Mouse (Mus musculus) embryo, embryonic 9.5 days (tissue): Measurements from ENCODE around the gene Abhd10.

Experiments
- DNase-seq: peaks from one replicate; pipeline ENCODE4 v3.0.0-alpha.2; 2017; ENCODE audit errors: extremely low spot score

Gene Abhd10

DNA sequence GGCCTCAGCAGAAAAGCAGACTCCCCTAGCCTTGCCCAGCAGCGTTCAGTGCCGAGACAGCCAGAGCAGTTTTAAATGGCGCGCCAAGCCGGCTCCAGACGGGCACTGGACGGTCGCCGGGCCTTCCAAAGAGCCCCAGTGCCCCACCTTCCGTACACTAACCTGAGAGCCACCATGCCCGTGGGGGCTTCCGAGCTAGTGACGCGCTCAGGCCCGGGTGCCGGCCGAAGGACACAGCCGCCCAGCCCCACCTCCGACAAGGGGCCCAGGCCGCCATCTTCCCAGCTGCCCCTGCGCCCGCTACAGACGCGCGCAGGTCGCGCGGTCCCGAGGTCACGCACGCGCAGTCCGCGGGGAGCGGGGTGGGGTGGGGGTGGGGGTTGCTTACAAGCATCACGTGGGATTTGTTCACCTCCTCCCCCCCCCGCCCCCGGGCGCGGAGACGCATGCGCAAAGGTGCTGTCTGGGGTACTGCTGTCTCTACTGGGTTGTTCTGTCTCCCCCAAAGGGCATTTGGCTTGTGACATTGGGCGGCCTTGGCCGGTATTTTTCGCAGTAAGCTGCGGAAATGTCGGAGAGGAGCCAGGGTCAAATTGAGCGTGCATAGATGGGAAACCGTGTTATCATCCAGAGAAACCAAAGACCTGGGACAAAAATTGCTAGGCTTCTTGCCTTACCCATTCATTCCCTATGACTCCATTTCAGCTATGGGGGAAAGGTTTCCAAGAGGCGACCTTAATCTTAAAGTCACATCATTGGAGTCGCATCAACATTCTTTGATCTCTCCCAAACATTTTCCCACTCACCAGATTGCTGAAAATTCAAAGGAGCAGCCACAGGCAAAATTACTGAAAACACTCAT lies at the start of gene Abhd10:
Gene Abhd10, minus strand, starts transcription at position 341 of the 862 bp plus-strand sequence.
- DNase-seq = peak; percentile 99

DNA sequence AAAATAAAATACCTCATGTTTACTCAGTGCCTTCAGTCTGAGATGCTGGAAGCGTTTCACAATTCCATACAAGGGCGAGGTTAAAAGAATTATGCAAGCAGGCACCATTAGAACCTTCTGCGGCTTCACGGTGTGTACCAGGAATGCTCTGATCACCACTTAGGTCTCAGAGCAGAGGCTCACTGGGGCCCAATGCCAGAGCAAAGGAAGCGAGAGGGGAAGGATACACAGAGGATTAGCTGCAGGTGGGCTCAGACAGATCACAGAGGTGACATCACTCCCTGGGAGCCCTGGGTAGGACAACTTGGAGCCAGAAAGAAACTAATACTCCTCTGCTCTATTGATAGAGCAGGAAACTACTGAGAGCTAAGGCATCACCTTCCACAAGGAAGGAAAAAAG lies 48.5 kb upstream of the Abhd10 start:
- no peak for DNase-seq

DNA sequence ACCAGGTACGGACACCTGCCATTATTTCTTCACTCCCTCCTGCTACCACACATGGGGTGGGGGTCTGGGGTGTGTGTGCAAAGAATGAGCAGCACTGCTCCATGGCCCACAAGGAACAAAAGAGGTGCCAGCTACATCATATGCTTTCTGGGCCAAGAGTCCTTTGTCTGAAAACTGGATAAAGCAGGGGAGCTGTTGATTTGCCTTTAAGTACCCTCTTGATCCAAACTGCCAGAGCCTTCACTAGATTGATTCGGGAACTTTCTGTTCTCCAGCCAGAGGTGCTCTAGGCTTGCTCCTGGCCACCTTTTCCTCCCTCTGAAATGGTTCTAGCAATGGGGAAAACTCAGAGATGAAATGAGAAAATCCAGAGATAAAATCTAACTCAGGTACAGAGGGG lies 46.6 kb upstream of the Abhd10 start:
- no peak for DNase-seq

DNA sequence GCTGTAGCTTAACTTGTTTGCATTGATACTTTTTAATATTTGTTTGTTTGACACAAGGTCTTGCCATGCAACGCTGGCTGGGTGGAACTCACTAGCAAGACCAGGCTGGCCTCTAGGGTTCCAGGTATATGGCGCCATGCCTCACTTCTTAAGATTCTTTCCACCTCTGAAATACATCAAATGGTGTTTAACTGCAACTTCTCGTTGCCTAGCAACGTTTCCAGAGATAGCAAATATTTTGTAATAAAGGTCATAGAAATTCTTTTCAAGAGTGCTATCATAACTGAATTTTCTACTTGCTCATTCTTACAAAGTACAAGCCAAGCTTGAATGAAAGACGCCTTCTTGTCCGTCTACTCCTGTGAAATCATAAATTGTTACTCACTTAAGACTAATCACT lies 44.9 kb upstream of the Abhd10 start:
- DNase-seq = no peak

DNA sequence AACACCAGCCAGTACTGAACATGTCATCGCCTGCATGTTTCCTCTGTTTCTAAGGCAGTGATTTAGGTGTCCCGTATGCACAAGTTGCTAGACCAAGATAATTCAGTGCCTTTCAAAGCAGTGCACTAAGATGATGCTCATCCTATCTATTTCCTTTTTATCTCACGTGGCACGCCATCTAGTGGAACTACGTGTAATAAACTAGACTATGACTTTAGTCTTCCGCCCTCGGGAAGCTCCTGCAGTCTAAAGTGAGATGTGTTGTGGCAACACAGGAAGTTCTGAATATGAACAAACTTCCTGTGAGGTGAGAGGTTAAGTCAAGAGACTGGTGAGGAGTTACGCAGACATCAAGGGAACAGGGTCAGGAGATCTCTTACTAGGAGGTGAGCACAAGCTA lies 43.9 kb upstream of the Abhd10 start:
- DNase-seq = no peak

DNA sequence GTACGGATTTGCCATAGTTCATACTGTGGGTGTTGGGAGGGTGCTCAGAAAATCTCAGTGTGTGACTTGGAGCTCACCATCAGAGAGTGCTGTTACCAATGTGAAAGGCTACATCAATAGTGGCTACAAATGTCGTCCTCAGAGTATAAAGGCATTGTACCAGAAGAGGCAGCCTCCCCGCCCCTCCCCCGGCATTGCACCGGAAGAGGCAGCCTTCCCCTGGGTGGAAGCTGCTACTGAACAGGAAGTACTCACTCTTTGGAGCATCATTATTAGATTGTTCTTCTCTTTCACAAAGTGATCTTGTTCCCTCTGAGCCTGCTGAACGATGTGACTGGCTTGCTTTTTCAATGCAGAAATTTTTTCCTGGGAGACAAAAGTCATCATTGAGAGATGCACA lies 37.2 kb upstream of the Abhd10 start:
- DNase-seq = no peak

DNA sequence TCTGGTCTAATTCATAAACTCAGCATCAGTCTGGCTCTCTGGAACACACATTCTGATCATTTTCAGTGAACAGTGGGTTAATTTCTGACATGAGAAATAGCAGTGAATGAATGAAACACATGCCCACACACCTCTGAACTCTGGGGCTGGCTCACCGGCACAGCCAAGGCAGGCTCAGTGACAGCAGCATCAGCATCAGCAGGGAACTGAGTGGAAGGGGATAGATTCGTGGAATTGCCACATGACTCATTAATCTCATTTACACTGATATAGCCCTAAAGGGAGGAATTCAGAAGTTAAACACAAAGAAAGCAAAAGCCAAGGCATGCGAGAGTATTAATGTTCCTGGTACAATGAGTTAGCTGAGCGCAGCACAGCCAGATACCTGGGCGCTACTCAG lies 32.1 kb upstream of the Abhd10 start:
- DNase-seq = no peak

DNA sequence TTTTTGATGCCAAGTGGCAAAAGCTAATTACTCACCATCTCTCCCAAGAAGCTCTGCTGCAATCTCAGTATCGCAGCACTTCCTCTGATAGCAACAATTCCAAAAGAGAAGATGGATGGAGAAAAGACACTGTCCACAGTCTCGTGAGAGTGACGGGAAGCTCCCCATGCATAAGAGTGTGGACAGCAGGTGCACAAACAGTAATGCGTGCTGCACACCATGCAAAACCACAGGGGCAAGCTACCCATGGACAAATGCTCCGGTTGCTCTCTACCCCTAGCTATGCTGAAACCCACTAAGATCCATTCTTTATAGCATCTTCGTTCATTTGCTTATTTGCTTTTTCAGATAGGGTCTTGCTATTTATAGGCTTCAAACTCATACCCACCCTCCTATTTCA lies 28.2 kb upstream of the Abhd10 start:
- DNase-seq = no peak

DNA sequence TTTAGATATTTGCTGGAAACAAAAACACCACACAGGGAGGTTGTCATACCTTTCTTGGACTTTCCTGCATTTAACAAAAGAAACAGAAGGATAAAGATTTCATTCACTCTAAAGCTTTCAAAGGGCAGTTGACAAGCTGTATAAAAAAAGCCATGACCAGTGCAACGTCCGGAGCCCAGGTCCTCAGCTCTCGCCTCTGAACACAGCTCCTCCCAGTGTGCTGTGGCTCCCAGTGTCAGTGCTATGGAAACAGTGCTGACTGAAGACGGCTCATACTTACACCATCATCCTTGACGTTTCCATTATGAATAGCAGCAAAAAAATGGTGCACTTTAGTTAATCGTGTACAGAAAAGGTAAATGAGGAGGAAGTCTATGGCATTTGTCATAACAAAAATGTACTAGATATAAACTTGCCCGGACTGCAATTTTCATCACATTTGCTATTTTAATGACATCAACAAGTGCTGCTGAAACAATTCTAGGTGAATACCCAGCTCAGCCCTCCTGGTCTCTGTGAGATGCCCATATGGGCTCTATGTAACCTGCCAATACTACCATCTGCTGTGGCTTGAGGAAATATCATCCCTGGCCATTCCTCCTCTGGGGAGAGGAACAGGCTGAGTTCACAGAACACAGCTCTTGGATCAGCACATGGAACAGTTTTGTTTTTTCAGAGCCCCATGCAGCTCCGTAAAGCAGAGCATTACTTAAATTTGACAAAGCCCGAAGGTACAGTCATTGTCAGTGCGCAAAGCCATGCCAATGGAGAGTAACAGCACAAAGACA lies 25.3 kb upstream of the Abhd10 start:
- no peak for DNase-seq

DNA sequence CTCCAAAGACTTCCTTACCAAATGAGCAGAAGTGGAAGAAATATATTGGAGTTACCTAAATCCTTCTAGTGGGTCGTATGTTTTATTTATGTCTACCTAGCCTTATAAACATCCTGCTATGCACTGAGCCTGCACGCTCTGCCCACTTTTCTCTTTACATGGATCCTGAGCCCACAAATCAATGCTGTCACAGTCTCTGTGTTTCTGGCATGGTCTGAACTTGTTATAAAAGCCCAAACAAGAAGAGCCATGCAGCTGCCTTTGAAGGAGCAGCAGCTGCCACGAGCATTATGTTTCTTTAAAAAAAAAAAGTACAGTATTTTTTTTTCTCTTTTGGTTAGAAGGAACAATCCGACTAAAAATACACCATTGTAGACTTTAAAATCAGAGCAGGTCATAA lies 24.7 kb upstream of the Abhd10 start:
- no peak for DNase-seq

DNA sequence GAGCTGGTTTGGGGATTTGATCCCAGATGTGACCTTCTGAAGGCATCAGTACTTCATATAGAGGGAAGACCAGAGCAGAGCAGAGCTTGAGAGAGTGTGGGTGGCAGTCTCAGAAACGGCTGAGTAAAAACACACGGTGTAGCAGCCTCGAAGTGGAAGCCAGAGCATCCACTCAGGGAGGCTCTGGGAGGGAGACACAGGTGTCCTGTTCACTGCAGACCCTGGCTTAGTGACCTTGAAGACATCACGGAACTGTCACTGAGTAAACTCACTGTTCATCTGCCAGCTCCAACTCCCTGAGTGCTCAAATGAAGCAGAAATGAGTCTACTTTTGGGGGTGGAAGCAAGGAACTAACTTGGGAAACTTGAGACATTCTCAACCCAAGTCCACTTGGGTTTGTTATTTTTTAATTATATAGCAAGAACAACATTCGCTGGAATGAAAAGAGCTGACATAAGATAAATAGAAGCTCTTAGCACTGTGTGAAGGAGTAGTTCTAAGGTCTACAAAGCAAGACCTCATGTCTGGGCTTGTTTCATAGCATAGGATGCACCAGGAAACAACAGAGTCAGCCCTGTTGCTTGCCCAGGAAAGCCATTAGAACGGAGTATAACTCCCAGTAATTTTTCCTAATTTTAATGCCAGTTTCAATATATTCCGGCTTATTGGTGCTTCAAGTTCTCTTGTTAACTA lies 23.2 kb upstream of the Abhd10 start:
- DNase-seq = no peak

DNA sequence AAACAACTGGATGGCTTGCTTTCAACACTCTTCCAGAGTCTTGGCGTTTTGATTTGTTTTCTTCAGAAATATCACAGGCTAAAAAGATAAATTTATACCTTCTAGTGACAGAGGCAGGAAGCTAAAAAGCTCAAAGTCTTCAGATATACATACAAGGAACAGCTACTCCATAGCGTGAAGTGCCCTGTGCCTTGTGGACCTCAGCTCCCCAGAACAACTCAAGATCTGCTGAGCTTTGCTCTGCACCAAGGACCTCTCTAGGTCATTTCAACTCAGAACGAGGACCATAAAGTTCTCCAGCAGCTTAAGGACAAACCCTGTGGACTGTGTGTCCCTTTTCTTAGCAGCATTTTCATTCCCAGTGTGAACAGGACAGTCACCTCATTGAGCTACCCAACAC lies 22.3 kb upstream of the Abhd10 start:
- no peak for DNase-seq

DNA sequence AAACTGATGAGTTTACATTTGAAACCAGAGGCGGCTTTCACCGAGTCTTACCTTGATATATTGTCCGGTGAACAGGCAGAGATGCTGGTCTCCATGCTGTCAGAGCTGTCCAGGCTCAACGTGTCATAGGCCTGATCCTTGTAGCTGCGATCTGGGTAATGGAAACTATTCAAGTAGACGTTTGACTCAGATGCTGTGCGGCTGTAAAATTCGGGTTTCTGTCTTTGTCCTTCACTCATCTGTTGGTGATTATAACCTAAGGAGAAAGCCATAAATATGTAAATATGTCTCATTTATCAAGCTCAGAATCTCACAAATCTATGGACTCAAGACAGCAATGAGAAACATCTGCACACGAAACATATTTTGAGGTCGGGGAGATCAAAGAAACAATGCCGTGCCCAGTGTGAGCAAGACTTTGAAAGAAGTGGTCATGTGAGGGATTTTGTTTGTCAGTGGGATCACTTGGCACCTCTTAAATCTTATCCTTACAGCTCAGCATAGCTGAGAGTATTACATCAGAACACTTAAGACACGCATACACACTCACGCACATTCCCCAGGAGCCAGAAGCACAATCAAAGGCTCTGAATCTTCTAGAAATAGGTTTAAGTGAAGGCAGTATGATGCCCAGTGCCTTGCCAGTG lies 20.2 kb upstream of the Abhd10 start:
- DNase-seq = no peak

DNA sequence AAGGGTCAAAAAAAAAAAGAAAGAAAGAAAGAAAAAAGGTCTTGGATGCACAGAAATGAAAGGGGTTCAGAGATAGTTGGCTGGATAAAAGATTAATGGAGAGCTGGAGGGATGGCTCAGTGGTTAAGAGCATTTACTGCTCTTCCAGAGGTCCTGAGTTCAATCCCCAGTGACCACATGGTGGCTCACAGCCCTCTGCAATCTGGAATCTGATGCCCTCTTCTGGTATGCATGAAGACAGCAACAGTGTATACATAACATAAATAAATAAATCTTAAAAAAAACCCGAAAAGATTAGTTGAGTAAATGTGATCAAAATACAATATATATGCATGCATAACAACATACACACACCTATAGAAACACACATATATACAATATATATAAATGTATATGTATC lies 18.7 kb upstream of the Abhd10 start:
- DNase-seq = no peak

DNA sequence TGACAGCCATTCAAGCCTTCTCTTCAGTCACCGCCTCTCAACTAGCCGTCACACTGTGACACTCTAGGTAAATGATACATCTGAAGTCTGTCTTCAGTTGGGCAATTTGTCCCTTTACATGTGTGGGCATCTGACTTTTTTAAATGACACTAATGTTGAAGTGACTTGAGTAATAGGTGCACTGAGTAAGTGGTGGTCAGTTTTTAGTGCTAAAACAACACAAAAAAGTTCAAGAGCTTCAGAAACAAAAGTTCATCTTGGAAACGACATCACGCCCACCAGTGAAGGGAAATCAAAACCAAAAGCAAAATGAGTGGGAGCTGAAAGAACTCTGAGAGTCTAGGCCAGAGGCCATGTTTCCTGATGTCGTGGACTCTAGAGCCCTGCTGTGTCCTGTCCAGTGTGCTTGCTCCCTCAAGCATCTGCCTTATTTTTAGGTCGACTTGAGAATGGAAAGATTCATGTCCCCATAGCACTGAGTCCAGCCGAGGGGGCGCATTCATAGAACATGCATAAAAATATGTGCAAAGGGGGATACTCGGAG lies 16.0 kb upstream of the Abhd10 start:
- no peak for DNase-seq

DNA sequence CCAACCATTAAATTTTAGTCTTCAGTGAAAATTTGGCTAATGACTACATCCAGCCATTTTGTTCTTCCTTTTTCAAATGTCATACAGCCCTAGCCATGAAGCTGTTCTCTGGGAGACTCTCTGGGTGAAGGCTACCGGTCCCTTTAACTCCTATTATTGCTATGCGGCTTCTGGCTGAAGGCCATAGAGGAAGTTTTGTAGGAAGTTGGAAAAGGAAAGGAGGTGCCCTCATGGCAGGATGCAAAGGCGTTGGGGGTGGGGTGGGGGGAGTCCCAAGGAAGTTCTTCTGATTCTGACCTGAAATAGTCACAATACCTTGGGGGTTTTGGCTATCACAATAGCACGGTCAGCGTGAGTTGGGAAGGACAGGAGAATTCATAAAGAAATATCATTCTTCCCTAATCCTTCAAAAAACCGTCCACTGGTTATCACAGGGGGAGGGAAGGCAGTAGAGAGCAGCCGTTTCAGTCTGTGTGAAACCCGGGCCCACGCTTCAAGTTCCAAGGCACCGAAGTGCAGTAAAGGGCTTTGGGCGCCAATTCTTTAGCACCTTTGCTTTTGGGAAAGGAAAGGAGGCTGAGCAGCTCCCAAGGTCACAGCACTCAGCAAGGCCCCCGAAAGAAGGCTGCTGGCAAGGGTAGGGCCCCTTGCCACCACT lies 14.8 kb upstream of the Abhd10 start:
- DNase-seq = no peak

DNA sequence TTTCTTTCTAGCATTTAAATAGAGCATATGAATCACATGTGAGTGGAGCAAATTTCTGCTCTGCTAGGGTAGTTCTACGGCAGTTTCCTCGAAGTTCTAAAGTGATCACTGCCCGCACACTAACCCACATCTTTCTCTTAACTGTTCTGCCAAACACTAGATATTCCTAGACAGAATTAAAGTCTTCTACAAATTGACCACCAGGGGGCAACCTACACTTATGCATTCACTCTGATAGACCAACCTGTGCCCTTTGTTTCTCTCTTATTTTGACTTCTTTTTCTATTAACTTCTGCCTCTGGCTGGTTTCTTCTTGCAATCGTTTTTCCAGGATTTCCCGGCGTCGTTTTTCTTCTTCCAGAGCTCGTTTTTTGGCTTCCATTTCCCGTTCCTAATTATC lies 14.1 kb upstream of the Abhd10 start:
- DNase-seq = peak; percentile 50

DNA sequence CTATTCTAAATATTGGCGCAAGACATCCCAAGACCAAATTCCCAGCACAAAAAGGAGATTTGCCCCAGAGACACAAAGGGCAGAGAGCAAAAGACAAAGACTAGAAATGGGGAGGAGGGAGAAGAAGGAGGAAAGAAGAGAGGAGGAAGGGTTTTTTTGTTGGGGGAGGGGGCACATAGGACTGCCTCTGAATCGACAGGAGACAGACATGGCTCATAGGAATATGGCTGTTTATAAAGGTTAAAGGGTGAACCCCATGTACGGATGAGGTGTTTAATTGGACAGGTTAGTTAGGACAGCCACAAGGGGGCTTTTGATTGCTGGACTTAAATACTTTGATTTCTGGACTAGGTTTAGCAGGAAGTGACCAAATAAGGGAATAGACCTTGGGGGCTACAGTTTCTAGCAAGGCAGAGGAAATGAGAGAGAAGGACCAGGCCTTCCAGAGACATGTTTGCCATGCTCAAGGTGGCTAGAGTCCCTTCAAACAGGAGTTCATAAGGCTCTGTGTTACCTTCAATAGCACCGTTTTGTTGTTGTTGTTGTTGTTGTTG lies 913 bp upstream of the Abhd10 start:
- DNase-seq = peak; percentile 12

DNA sequence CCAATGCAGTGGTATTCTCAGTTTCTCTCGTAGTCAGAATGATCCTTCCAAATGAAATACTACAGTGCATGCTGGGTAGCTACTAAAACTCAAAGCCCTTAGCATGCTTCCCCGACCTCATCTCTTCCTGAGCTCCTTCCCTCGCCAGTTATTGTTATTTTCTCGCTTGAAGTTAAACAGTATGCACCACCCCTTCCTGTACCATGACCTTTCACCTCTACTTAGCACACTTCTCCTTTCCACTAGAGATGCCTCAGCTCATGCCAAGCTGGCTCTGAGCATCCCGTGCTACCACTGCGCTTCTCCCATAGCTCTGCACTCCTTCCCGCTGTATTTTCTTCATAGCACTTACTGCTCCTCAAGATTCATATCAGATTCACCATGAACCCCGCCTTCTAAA lies 4.9 kb downstream of the Abhd10 start:
- no peak for DNase-seq

DNA sequence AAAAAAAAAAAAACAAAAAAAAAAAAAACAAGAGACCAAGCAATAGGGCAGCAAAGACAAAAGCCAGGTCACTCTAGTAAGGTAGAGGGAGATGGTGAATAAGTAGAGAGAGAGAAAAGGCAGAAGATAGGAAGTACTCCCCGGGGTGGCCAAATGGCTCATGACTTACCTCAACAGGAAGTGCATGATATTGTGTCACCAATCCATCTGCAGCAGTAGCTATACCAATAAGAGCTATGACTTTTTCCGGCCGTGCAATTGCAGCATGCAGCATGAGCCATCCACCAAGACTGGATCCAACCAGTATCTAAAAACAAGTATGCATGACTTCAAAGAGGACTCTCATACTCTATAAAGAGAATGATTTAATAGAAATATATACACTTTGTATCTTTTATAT lies 6.0 kb downstream of the Abhd10 start:
- no peak for DNase-seq

DNA sequence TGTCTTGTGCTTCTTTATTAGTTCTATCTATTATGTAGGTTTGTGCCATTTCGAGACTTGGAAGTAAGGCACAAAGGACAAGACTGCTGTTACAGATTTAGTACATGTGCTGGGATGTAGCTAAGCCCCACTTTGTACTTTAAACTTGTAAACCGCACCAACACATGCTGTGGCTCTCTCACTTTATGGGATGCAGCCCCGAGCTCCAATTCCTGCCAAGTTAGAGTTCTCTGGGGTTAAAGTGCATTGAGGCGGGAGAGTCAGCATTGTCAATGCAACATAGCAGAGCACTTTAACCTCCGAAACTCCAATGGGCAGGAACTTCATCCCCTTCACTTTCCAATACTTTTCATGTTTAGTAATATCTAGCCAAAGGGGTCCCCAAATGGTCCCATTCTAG lies 13.6 kb downstream of the Abhd10 start:
- DNase-seq = no peak
